Mouse (Mus musculus) ovary, postnatal 10 days (tissue): Measurements from ENCODE around the gene Fgd2.
"Not testable (repeated sequence)": the region's sequence is repeated elsewhere in the genome, so short reads cannot be mapped to it uniquely, and the experiment has no call there.

Experiments
- DNase-seq: peaks from one replicate; pipeline ENCODE4 v3.0.0; 2022; ENCODE audit warnings: low spot score

The Fgd2 gene

GRCm38 (mm10) chr17:29363109-29363508, 2.4 kb downstream of the Fgd2 start:
- no peak for DNase-seq

GRCm38 (mm10) chr17:29365105-29365621, 4.4 kb downstream of the Fgd2 start:
- DNase-seq, result no peak

- DNase-seq, result no peak
These were observed 8.0 kb downstream of the Fgd2 start for GRCm38 (mm10) chr17:29368726-29369125.

- DNase-seq, result peak; percentile 92
These were observed 10.4 kb downstream of the Fgd2 start for GRCm38 (mm10) chr17:29370984-29371723.

GRCm38 (mm10) chr17:29375871-29376270, 15.2 kb downstream of the Fgd2 start:
- no peak for DNase-seq

- no peak for DNase-seq
These were observed 17.3 kb downstream of the Fgd2 start for GRCm38 (mm10) chr17:29378056-29378455.

- no peak for DNase-seq
These were observed 19.5 kb downstream of the Fgd2 start for GRCm38 (mm10) chr17:29380241-29380640.

- DNase-seq, result no peak
These were observed 20.8 kb downstream of the Fgd2 start for GRCm38 (mm10) chr17:29381472-29381871.

- DNase-seq, result no peak
These were observed 21.7 kb downstream of the Fgd2 start for GRCm38 (mm10) chr17:29382417-29382816.

GRCm38 (mm10) chr17:29383923-29384322, 23.2 kb downstream of the Fgd2 start:
- DNase-seq, result no peak

GRCm38 (mm10) chr17:29384850-29385438, 24.2 kb downstream of the Fgd2 start:
- DNase-seq, result no peak

- no peak for DNase-seq
These were observed 25.0 kb downstream of the Fgd2 start for GRCm38 (mm10) chr17:29385746-29386145.

- no peak for DNase-seq
These were observed 28.3 kb downstream of the Fgd2 start for GRCm38 (mm10) chr17:29388978-29389377.

- no peak for DNase-seq
These were observed 30.6 kb downstream of the Fgd2 start for GRCm38 (mm10) chr17:29391280-29391679.

- DNase-seq, result no peak
These were observed 32.8 kb downstream of the Fgd2 start for GRCm38 (mm10) chr17:29393335-29394089.

- DNase-seq, result no peak
These were observed 33.5 kb downstream of the Fgd2 start for GRCm38 (mm10) chr17:29394106-29394760.

- DNase-seq, result not testable (repeated sequence)
These were observed 34.0 kb downstream of the Fgd2 start for GRCm38 (mm10) chr17:29394761-29395160.

- no peak for DNase-seq
These were observed 34.7 kb downstream of the Fgd2 start for GRCm38 (mm10) chr17:29395381-29395780.

GRCm38 (mm10) chr17:29396056-29396799, 35.5 kb downstream of the Fgd2 start:
- DNase-seq, result no peak

GRCm38 (mm10) chr17:29396821-29397242, 36.1 kb downstream of the Fgd2 start:
- DNase-seq, result peak; percentile 68
